Mouse (Mus musculus) adrenal gland, adult 2 months (tissue): Measurements from ENCODE around the gene 1600002K03Rik. TPM values are rescaled to one million over a fixed set of nuclear protein-coding genes. Genes with fewer than 3 reads are reported as not detected.
A peak's percentile ranks its signal among the peaks of the same experiment; 100 is the strongest.

ENCODE experiments used
- DNase-seq: peaks from one replicate; pipeline ENCODE4 v3.0.0; 2021
- long read RNA-seq: library from polyadenylated mRNA; stranded (forward); transcript quantifications from one replicate; pipeline ENCODE4 v2.0.0, GENCODE M21; 2021
- polyA plus RNA-seq: library from polyadenylated mRNA; depleted of rRNA; stranded (reverse); fragments of >200 nt; gene quantifications from 2 replicates; pipeline ENCODE4 v1.2.3, GENCODE M21; 2012; rRNA removed
- total RNA-seq, 2 experiments: library from RNA; stranded (reverse); gene quantifications; 2 replicates each; pipeline ENCODE4 v1.2.3; 2021

The 1600002K03Rik gene
- 10 to 100 TPM; 14.0 to 21.7 TPM for total RNA-seq
- polyA plus RNA-seq: 25.9 and 34.5 TPM in 2 replicates
- long read RNA-seq, transcript 1600002K03Rik-201 (3 exons, 678 nt): major isoform, 14 of 14 reads
- long read RNA-seq, partial matches to known transcripts: 0 of 14 reads
- long read RNA-seq, other reads (novel, unspliced or antisense): 0 of 14 reads

- peak; percentile 95 for DNase-seq
Observed at GRCm38 (mm10) chr10:80172527-80173292, at the start of gene 1600002K03Rik. Gene 1600002K03Rik (plus strand): TSS chr10:80172944.

GRCm38 (mm10) chr10:80123932-80124562 lies 48.7 kb upstream of the 1600002K03Rik start:
- no peak for DNase-seq

- DNase-seq: no peak
Observed at GRCm38 (mm10) chr10:80127920-80128319, 44.8 kb upstream of the 1600002K03Rik start.

GRCm38 (mm10) chr10:80129846-80130245 lies 42.9 kb upstream of the 1600002K03Rik start:
- DNase-seq: peak; percentile 26

- DNase-seq: peak; percentile 20
Observed at GRCm38 (mm10) chr10:80130403-80131031, 42.2 kb upstream of the 1600002K03Rik start.

GRCm38 (mm10) chr10:80131316-80131951 lies 41.3 kb upstream of the 1600002K03Rik start:
- DNase-seq: peak; percentile 82

- peak; percentile 45 for DNase-seq
Observed at GRCm38 (mm10) chr10:80131952-80132350, 40.8 kb upstream of the 1600002K03Rik start.

GRCm38 (mm10) chr10:80133226-80133849 lies 39.4 kb upstream of the 1600002K03Rik start:
- peak; percentile 55 for DNase-seq

GRCm38 (mm10) chr10:80134421-80134820 lies 38.3 kb upstream of the 1600002K03Rik start:
- peak; percentile 53 for DNase-seq

GRCm38 (mm10) chr10:80135161-80135560 lies 37.6 kb upstream of the 1600002K03Rik start:
- no peak for DNase-seq

GRCm38 (mm10) chr10:80135641-80136040 lies 37.1 kb upstream of the 1600002K03Rik start:
- peak; percentile 30 for DNase-seq

GRCm38 (mm10) chr10:80136179-80136951 lies 36.4 kb upstream of the 1600002K03Rik start:
- DNase-seq: peak; percentile 59

GRCm38 (mm10) chr10:80136952-80137625 lies 35.7 kb upstream of the 1600002K03Rik start:
- peak; percentile 59 for DNase-seq

- DNase-seq: peak; percentile 53
Observed at GRCm38 (mm10) chr10:80137626-80138552, 34.9 kb upstream of the 1600002K03Rik start.

GRCm38 (mm10) chr10:80138553-80139438 lies 33.9 kb upstream of the 1600002K03Rik start, which contains the start of gene Atp5d:
Gene Atp5d (plus strand): TSS chr10:80138632.
- DNase-seq: peak; percentile 89

- no peak for DNase-seq
Observed at GRCm38 (mm10) chr10:80139439-80139775, 33.3 kb upstream of the 1600002K03Rik start.

GRCm38 (mm10) chr10:80139975-80140665 lies 32.6 kb upstream of the 1600002K03Rik start:
- no peak for DNase-seq
